Mouse (Mus musculus): ENCODE data around the gene Tnxb. TPM values are rescaled to one million over a fixed set of nuclear protein-coding genes. Genes with fewer than 3 reads are reported as not detected.

Gene Tnxb
- polyA plus RNA-seq, 1 experiment = 39.6 TPM

- TF ChIP-seq CTCF (IDR thresholded peaks at IDR 0.05; ENCODE audit: insufficient read depth, low read length) (no peak), POLR2A (IDR thresholded peaks at IDR 0.05; ENCODE audit: borderline replicate concordance, extremely low read depth, low read depth, low read length) (no peak)
- DNase-seq = no peak
- 87% methylated on average over 8 of the region's 8 CpGs for WGBS
- Histone ChIP-seq H3K4me3 (replicated peaks; ENCODE audit: extremely low read depth, low read depth, low read length) (no peak overlapping the region), H3K4me1 (ENCODE audit: control insufficient read depth, insufficient read depth, low read length) (peaks cover 13% of the 10 kb centered on the region)
Measured at GRCm38 (mm10) chr17:34662978-34663377, 7.4 kb upstream of the Tnxb start.

- peaks cover 13% of the 10 kb centered on the region for H3K4me1 ChIP-seq (ENCODE audit: control insufficient read depth, insufficient read depth, low read length)
- no peak overlapping the region for H3K4me3 ChIP-seq (replicated peaks; ENCODE audit: extremely low read depth, low read depth, low read length)
- WGBS = 60% methylated on average over 1 of the region's 1 CpGs
- TF ChIP-seq POLR2A (IDR thresholded peaks at IDR 0.05; ENCODE audit: borderline replicate concordance, extremely low read depth, low read depth, low read length) (no peak), CTCF (IDR thresholded peaks at IDR 0.05; ENCODE audit: insufficient read depth, low read length) (no peak)
- DNase-seq = no peak
Measured at GRCm38 (mm10) chr17:34663558-34663957, 6.8 kb upstream of the Tnxb start.

DNA sequence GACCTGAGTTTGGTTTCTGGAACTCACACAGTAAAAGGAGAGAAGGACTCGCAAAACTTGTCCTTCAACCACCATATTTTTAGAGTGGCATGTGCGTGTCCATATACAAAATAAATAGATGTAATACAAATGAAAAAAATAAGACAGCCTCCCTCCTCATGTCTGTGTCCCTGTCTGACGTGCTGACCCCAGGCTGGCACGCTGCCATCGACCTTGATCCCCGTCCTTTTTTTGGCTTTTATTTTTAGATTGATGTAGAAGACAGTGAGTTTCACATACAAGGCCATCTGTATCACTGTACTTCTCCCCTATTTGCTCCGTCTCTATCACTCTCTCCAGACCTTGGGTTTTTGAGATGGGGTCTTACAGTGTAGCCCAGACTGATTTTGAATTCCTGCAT lies 5.9 kb upstream of the Tnxb start:
- WGBS = 64% methylated on average over 7 of the region's 7 CpGs
- TF ChIP-seq CTCF (IDR thresholded peaks at IDR 0.05; ENCODE audit: insufficient read depth, low read length) = no peak
- no peak for TF ChIP-seq POLR2A (IDR thresholded peaks at IDR 0.05; ENCODE audit: borderline replicate concordance, extremely low read depth, low read depth, low read length)
- H3K4me1 ChIP-seq (ENCODE audit: control insufficient read depth, insufficient read depth, low read length) = peaks cover 10% of the 10 kb centered on the region
- no peak overlapping the region for H3K4me3 ChIP-seq (replicated peaks; ENCODE audit: extremely low read depth, low read depth, low read length)
- no peak for DNase-seq

DNA sequence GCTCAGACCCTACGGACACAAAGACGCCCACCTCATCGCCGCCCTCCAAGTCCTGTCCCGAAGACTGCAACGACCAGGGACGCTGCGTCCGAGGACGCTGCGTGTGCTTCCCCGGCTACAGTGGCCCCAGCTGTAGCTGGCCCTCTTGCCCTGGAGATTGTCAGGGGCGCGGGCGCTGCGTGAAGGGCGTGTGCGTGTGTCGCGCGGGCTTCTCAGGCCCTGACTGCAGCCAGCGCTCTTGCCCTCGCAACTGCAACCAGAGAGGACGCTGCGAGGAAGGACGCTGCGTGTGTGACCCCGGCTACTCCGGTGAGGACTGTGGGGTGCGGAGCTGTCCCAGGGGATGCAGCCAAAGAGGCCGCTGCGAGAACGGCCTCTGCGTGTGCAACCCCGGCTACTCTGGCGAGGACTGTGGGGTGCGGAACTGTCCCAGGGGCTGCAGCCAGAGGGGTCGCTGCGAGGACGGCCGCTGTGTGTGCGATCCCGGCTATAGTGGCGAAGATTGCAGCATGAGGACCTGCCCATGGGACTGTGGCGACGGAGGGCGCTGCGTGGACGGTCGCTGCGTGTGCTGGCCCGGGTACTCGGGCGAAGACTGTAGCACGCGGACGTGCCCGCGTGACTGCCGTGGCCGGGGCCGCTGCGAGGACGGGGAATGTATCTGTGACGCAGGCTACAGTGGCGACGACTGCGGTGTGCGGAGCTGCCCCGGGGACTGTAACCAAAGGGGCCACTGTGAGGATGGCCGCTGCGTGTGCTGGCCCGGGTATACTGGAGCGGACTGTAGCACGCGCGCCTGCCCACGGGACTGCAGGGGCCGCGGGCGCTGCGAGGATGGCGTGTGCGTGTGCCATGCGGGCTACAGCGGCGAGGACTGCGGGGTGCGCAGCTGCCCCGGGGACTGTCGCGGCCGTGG lies 1.1 kb downstream of the Tnxb start:
- no peak for DNase-seq
- Histone ChIP-seq H3K4me1 (ENCODE audit: control insufficient read depth, insufficient read depth, low read length) (peaks cover 17% of the 10 kb centered on the region), H3K4me3 (replicated peaks; ENCODE audit: extremely low read depth, low read depth, low read length) (peak overlapping the region; percentile 12)
- WGBS = 32% methylated on average over 93 of the region's 93 CpGs
- TF ChIP-seq CTCF (IDR thresholded peaks at IDR 0.05; ENCODE audit: insufficient read depth, low read length) (no peak), POLR2A (IDR thresholded peaks at IDR 0.05; ENCODE audit: borderline replicate concordance, extremely low read depth, low read depth, low read length) (no peak)

DNA sequence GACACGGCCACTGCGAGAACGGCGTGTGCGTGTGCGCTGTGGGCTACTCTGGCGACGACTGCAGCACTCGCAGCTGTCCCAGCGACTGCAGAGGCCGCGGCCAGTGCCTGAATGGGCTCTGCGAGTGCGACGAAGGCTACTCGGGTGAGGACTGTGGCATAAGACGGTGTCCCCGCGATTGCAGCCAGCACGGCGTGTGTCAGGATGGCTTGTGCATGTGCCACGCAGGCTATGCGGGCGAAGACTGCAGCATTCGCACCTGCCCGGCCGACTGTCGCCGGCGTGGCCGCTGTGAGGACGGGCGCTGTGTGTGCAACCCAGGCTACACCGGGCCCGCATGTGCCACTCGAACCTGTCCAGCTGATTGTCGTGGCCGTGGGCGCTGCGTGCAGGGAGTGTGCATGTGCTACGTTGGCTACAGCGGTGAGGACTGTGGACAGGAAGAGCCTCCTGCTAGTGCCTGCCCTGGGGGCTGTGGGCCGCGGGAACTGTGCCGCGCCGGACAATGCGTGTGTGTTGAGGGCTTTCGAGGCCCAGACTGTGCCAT lies 2.0 kb downstream of the Tnxb start:
- no peak for DNase-seq
- 41% methylated on average over 49 of the region's 49 CpGs for WGBS
- TF ChIP-seq POLR2A (IDR thresholded peaks at IDR 0.05; ENCODE audit: borderline replicate concordance, extremely low read depth, low read depth, low read length) = no peak
- no peak for TF ChIP-seq CTCF (IDR thresholded peaks at IDR 0.05; ENCODE audit: insufficient read depth, low read length)
- H3K4me3 ChIP-seq (replicated peaks; ENCODE audit: extremely low read depth, low read depth, low read length) = no peak overlapping the region
- H3K4me1 ChIP-seq (ENCODE audit: control insufficient read depth, insufficient read depth, low read length) = peaks cover 17% of the 10 kb centered on the region

DNA sequence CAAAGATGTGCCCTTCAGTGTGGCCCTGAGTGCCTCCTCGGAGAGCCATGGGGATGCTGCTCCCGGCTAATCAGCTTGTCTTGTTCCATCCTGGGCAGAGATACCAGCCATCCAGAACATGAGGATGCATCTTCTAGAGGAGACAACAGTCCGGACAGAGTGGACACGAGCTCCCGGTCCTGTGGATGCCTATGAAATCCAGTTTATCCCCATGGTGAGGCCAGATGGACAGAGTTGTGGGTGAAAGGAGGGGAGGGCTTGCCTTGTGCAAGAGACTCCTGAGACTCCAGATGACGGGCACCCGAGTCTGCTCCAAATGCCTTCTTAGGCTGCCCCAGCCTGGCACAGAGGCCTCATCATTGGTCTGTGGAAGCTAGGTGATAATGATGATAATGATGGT lies 2.8 kb downstream of the Tnxb start:
- DNase-seq = no peak
- H3K4me3 ChIP-seq (replicated peaks; ENCODE audit: extremely low read depth, low read depth, low read length) = no peak overlapping the region
- peaks cover 17% of the 10 kb centered on the region for H3K4me1 ChIP-seq (ENCODE audit: control insufficient read depth, insufficient read depth, low read length)
- no peak for TF ChIP-seq CTCF (IDR thresholded peaks at IDR 0.05; ENCODE audit: insufficient read depth, low read length)
- no peak for TF ChIP-seq POLR2A (IDR thresholded peaks at IDR 0.05; ENCODE audit: borderline replicate concordance, extremely low read depth, low read depth, low read length)
- 85% methylated on average over 7 of the region's 7 CpGs for WGBS

DNA sequence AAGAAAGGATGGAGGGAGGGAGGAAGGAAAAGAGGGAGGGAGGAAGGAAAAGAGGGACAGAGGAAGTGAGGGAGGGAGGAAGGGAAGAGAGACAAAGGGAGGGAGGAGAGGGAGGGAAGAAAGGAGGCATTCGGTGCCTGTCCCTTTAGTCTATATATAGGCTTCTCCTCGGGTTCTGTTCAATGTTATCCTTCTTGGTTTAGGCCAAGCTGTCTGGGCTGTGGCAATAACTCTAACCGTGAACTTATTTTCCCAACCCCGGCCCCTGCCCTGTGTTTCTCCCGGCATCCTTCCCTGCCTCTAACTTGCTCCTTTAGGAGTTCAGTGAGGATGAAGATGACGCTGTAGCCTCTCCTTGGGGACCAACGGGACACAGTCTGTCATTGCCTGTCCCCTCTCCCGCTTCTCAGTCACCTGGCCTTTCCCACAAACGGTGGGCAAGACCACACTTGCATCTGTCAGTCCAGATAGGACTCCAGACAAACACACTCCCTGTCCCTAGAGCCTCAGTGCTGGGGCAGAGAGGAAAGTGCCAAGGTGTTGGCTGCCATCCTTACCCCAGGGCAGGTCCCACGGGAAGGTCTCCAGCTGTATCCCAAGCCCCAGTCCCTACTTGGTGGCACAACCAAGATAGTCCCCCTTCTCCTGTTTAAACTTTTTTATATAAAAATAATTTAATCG lies 4.3 kb downstream of the Tnxb start:
- DNase-seq = peak; percentile 46
- WGBS = 48% methylated on average over 11 of the region's 11 CpGs
- no peak for TF ChIP-seq CTCF (IDR thresholded peaks at IDR 0.05; ENCODE audit: insufficient read depth, low read length)
- no peak for TF ChIP-seq POLR2A (IDR thresholded peaks at IDR 0.05; ENCODE audit: borderline replicate concordance, extremely low read depth, low read depth, low read length)
- Histone ChIP-seq H3K4me1 (ENCODE audit: control insufficient read depth, insufficient read depth, low read length) (peaks cover 17% of the 10 kb centered on the region), H3K4me3 (replicated peaks; ENCODE audit: extremely low read depth, low read depth, low read length) (no peak overlapping the region)

GRCm38 (mm10) chr17:34675205-34676092 lies 5.1 kb downstream of the Tnxb start:
- peaks cover 17% of the 10 kb centered on the region for H3K4me1 ChIP-seq (ENCODE audit: control insufficient read depth, insufficient read depth, low read length)
- no peak for TF ChIP-seq POLR2A (IDR thresholded peaks at IDR 0.05; ENCODE audit: borderline replicate concordance, extremely low read depth, low read depth, low read length)
- no peak for TF ChIP-seq CTCF (IDR thresholded peaks at IDR 0.05; ENCODE audit: insufficient read depth, low read length)
- WGBS = 47% methylated on average over 13 of the region's 13 CpGs
- peak; percentile 33 for DNase-seq
- H3K4me3 ChIP-seq (replicated peaks; ENCODE audit: extremely low read depth, low read depth, low read length) = no peak overlapping the region

- no peak for DNase-seq
- TF ChIP-seq CTCF (IDR thresholded peaks at IDR 0.05; ENCODE audit: insufficient read depth, low read length) (no peak), POLR2A (IDR thresholded peaks at IDR 0.05; ENCODE audit: borderline replicate concordance, extremely low read depth, low read depth, low read length) (no peak)
- Histone ChIP-seq H3K4me1 (ENCODE audit: control insufficient read depth, insufficient read depth, low read length) (peaks cover 18% of the 10 kb centered on the region), H3K4me3 (replicated peaks; ENCODE audit: extremely low read depth, low read depth, low read length) (no peak overlapping the region)
- 52% methylated on average over 6 of the region's 6 CpGs for WGBS
Measured at GRCm38 (mm10) chr17:34676093-34676460, 5.7 kb downstream of the Tnxb start.

Data from lung, adult 2 months (tissue).